Mouse (Mus musculus): ENCODE results near the gene Etv2.

Gene Etv2

GRCm38 (mm10) chr7:30613529-30614112 is 22.0 kb downstream of the Etv2 start:
- in situ Hi-C loops (cut with MboI) = no loop called here

DNA sequence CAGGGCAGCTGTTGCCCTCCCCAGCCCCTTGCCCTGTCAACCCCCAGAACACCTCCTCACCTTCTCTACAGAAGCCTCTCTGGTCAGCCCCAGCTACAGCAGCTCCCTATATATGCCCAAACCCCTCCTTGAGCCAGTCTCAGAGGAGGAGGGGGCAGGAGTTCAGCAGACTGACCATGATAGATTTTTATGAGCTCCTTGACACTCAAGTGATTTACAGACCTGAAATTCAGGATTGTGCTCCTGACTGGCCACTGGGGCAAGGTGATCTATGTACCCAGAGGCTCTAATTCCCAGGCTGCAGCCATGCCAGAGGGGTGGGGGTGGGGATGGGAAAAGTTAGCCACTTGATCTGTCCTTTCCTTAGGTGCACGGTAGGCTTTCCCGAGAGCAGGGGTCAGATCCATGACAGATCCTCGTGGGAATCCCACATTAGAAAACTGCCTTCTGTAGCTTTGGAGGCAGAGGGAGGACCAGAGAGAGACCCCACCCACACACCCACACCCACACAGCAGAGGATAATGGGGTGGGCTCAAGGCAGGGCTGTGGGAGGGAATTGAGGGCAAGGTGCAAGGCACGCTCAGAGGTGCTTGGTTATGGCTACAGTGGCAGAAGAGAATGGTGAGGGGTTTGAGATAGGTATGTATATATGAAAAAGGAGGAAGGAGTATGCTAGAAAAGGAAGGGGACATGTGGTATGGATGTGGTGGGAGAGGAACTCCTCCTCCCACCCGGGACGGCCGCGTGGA is 22.8 kb downstream of the Etv2 start, which contains the start of gene Upk1a:
Gene Upk1a, minus strand, starts transcription at position 194 of the 749 bp plus-strand sequence.
- in situ Hi-C loops (cut with MboI) = no loop called here

DNA sequence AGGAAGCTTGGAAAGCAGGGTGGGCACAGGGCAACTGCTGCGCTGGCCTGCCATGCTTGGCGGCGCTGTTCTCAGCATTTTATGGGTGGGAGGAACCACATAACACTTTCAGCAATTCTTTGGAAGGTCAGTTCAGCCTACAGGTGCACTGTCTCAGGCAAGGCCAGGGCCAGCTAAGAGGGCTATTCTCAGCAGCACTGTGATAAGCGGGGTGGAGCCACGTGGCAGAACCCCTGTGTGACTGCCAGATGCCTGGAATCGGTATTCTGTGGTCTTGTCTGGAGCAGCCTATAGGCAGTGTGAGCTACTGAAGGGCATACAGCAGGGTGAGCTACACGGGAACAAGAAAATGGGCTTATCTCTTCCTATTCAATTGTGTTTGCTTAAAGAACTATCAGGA is 25.6 kb downstream of the Etv2 start:
- in situ Hi-C loops (cut with MboI) = no loop called here

GRCm38 (mm10) chr7:30608476-30608875 is 27.2 kb downstream of the Etv2 start:
- in situ Hi-C loops (cut with MboI) = no loop called here

DNA sequence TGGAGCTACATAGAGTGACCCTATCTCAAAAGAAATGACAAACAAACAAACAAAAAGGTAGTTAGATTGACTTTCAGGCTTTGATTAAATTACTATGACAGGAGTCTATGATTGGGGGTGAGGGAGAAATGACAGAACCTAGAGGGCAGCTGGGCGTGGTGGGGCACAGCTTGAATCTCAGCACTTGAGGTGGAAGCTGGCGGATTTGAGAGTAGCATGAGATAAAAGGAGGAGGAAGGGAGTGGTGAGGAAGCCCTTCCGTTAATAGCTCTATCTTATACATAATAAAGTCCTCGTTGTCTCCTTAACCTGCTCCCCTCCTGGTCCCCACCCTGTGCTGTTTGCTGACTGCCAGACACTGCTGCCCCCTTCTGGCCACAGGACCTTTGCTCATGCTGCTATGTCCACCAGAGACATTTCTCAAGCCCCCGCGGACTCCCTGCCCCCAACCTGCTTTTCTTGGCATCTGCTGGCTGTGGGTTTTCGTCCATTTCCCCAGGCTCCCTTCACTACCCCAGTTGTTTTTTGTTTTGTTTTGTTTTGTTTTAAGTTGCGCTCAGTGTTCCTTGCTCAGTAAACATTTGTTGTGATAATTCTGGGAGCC is 27.8 kb downstream of the Etv2 start:
- in situ Hi-C loops (cut with MboI) = no loop called here

GRCm38 (mm10) chr7:30604944-30605343 is 30.7 kb downstream of the Etv2 start:
- in situ Hi-C loops (cut with MboI) = no loop called here

DNA sequence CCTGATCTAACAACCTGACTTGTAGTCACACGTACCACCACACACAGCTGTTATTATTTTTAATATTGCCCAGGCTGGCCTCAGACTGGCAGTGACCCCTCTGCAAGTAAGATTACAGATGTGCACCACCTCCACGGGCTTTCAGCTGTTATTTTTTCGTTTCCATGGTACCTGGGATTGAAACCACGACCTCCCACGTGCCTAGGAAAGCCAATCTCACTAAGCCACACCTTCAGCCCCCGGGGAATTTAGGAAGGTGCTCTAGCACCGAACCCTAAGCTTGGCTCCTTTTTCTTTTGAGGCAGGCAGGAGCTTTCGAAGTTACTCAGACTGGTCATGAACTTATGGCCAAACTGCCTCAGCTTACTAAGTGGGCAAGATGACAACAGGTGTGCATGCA is 31.2 kb downstream of the Etv2 start:
- in situ Hi-C loops (cut with MboI) = no loop called here

DNA sequence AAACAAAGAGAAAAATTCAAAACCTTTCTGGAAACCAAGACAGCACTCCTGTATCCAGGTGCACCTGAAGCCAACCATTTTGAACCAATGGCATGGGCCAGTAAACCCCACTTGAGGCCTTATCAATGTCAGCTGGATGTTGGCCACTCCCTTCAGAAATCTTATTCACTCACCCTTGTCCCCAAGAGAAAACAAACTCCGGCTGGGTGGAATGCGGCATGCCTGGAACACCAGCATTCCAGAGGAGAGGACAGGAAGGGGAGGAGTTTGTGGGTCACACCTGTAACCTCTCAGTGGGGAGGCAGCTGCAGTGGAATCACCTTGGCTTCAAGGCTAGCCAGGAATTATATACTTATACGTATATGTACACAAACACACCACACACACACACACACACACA is 33.1 kb downstream of the Etv2 start:
- in situ Hi-C loops (cut with MboI) = no loop called here

GRCm38 (mm10) chr7:30600651-30601050 is 35.0 kb downstream of the Etv2 start:
- in situ Hi-C loops (cut with MboI) = no loop called here

DNA sequence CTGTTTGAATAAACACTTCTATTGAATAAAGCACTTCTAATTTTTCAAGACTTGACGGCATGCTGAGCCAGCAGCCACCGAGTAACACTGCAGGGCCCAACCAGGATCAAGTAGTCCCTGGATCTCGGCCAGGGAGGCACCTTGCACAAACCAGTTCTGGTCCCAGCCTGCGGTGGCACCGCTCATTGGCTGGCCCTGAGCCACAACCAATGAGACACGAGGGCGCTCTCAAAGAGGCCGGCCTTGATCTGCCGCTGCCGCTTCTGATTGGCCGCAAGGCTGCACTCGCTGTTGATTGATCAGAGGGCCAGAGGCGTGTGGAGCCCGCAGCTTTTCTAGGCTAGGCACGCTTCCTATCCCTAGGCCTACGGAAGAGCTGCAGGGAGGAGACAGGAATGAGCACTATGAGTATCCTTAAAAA is 35.7 kb downstream of the Etv2 start:
- in situ Hi-C loops (cut with MboI) = no loop called here

DNA sequence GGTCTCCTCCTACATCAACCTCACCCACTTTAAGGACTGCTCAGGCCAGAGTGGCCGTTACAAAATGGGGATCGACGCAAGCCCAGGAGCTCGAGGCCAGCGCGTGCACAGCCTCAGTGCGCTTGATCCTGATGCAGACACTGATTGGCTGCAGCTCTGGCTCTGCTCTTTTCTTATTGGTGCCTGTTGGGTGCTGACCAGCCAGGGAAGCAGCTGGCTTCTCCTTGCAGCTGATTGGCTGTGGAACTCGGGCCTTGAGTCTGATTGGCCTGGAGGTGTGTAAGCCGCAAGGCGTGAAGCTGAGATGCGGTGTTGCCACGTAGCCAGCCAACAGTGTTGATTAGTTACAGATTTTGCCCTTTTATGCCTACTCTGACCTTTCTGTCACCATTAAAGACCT is 36.9 kb downstream of the Etv2 start, which contains the start of gene Zbtb32:
Gene Zbtb32, minus strand, starts transcription at position 124 of the 400 bp plus-strand sequence.
- in situ Hi-C loops (cut with MboI) = no loop called here

GRCm38 (mm10) chr7:30596811-30597210 is 38.8 kb downstream of the Etv2 start:
- in situ Hi-C loops (cut with MboI) = no loop called here

DNA sequence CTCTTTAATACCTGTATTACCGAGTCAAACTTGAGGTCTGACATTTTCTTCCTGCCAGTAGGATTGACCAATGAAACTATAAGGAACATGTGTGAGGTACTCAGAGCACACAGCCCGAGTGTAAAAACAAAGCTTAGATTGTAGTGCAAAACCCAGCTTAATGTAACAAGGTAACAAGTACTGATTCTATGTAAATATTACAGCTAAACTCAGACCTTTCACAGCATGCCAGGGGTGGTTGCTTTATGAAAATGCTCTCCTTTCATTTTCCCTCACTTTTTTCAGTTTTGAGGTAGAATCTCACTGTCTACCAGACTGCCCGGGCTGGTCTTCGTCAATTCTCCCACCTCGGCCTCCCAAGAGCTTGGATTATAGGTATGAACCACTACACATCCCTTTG is 39.6 kb downstream of the Etv2 start:
- in situ Hi-C loops (cut with MboI) = no loop called here

DNA sequence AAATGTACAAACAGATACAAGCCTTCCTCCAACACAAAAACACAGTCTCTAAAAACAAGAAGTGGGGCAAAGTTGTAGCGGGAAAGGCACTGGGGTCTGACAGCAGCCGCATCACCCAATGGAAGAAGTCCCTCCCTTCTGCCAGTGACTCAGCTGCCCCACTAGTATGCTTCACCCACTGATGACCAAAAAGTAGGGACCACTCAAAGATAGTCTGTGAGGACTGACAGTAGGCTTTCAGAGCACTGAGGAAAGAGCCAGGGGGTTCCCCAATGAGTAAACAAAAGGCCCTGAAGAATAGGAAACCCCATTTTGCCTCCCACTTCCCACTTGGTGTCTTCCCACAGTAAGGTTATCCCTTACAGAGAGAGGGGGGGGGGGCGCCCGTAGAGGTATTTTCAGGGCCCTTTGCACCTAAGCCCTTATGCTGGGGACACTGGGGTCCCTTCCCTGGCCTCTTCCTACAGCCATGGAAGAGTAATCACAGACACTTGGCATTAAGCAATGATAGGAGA is 41.1 kb downstream of the Etv2 start:
- in situ Hi-C loops (cut with MboI) = no loop called here

DNA sequence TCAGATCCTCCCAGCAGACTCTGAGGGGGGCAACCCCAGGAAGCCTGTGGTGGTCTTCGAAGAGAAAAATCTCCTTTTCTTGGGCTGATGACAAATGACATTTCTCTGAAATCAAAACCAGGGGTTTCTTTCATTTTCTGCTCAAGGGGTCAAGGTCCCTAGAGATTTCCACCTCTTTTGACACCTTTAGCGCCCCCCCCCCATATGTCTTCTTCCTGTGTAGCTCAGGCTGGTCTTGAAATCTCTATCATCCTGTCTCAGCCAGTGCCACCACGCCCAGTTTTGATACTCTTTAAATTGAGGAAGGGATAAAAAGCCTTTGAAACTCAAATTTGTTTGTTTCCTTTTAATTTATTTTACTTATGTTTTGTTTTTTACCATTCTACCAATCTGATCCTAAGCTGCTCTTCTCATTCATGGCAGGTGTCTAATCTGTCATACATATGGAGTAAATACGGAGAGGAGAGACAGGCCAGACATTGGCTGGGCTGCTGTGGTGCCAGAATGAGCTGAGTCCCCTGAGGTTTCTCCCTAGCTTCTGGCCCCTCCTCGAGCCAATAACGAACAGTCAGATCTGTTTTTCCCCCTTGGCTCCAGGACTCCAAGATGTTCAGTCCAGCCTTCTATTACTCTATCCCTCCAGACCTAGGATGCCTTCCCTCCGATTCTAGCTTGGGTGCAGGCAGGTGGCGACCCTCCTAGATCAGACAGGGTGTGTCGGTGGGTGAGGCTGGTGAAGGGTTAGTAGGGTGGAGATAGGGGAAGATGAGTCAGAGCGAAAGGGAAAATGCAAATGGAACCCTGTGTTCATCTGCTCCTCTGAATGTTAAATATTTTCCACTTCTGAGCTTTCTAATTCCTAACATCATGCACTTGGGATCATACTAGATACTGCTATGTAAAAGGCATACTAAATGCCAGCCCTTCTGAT is 41.8 kb downstream of the Etv2 start:
- in situ Hi-C loops (cut with MboI) = no loop called here

GRCm38 (mm10) chr7:30592772-30593423 is 42.8 kb downstream of the Etv2 start:
- in situ Hi-C loops (cut with MboI) = no loop called here

GRCm38 (mm10) chr7:30591605-30591951 is 44.1 kb downstream of the Etv2 start:
- in situ Hi-C loops (cut with MboI) = no loop called here

DNA sequence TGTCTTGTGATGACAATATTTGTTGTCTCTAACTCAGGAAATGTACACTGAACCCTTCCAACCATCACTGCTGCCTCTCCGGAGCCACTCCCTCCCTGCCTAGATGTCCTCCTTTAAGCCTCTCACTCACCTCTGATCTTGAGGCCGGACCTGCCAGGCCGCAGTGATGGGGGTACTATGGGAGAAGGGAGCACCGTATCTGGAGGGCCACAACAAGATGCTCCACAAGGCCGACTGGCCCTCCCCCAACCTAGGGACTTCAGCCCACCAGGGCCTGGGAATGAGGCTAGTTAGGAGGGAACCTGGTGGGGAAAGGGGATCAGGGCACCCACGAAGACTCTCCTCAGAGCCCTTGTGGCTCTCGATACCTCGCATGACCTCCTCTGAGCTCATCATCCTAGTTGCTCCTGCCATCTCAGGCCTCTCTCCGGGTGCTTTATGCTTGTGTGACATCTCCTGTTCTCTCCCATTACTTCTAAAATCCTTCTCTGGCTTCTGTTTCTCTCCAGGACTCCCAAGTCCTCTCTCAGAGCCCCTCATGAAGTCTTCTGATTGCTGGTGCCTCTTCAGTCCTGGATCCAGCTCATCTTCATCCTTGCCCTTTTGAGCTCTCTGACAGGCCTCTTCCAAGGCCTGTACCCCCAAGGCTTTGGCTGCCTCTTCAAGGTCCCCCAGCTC is 44.6 kb downstream of the Etv2 start:
- in situ Hi-C loops (cut with MboI) = no loop called here

DNA sequence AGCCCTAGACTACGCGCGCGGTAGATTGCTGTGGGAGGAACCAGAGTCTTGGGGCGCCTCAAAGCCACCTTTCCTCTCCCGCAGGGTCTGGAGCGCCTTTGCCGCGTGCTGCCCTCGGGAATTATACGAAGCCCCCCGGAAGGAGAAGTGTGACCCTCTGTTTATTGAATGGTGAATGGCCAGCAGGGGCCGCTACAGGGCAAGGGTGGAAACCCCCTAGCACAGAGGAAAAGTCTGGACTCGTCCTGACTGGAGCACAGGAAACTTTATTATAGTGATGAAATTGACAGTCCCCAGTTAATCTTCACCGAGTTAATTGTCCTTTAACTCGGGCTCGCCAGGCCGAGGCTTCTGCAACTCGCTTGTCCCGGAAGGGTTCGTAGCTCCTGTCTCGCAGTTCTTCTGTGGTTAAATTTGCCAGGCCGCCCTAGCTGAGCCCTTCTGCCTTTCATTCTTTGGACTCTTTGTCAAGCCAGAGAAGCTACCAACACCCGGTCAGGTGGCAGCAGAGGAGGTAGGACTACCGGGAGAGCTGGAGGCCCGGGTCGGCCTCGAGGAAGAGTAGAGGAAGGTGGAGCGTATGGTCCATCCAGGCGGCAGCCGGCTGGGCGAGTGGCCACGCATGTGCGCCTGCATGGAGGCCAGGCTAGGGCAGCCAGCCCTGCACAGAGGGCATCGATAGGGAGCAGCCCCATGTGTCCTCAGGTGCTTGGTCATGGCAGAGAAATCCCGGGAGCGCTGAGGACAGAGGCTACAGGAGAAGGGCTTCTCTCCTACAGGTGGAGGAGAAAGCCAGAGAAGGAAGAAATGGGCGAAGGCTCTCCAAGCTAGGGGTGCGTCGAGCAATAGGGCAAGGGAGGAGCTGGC is 46.0 kb downstream of the Etv2 start:
- in situ Hi-C loops (cut with MboI) = no loop called here
